Mouse (Mus musculus) kidney, postnatal 4 days (tissue): ENCODE measurements around the gene Mup14.
"Not testable (repeated sequence)": the region's sequence is repeated elsewhere in the genome, so short reads cannot be mapped to it uniquely, and the experiment has no call there.

Source experiments
- DNase-seq, 2 experiments: peaks; one replicate each; pipeline ENCODE4 v3.0.0; 2021; ENCODE audit warnings: mixed read lengths in 2 of 2

Gene Mup14

GRCm38 (mm10) chr4:61303900-61304299, at the start of gene Mup14:
Gene Mup14 (minus strand): TSS chr4:61304000.
- not testable (repeated sequence) for DNase-seq

- DNase-seq: peak; percentile 1 to 22
Observed at GRCm38 (mm10) chr4:61338108-61338507, 34.3 kb upstream of the Mup14 start.
